Mouse (Mus musculus) CH12.LX (cell line): ENCODE data around the gene Syt5. TPM values are rescaled to one million over a fixed set of nuclear protein-coding genes. Genes with fewer than 3 reads are reported as not detected.
"Not testable (repeated sequence)": the region's sequence is repeated elsewhere in the genome, so short reads cannot be mapped to it uniquely, and the experiment has no call there.

Experiments used
- DNase-seq: peaks from one replicate; pipeline ENCODE4 v3.0.0-alpha.2; 2013; ENCODE audit errors: extremely low read depth
- H3K27ac ChIP-seq: 2 replicates; pipeline ENCODE4 v1.5.1; 2012; ENCODE audit warnings: low read depth, mild to moderate bottlenecking, control low read depth, moderate library complexity; ENCODE audit not compliant: insufficient read depth
- H3K27me3 ChIP-seq: replicated peaks from 2 replicates; pipeline ENCODE3; 2012; ENCODE audit warnings: inconsistent platforms
- H3K36me3 ChIP-seq, 2 experiments: replicated peaks in 1 of 2; 2 replicates each; pipeline versions ENCODE3 to v1.6.1; 2012; ENCODE audit warnings: inconsistent platforms in 1 of 2, low read length in 1 of 2, mild to moderate bottlenecking in 1 of 2, mixed read lengths in 1 of 2, moderate library complexity in 1 of 2; ENCODE audit not compliant: control insufficient read depth in 1 of 2, insufficient read depth in 1 of 2
- H3K4me1 ChIP-seq, 2 experiments: 2 replicates each; pipeline ENCODE4 v1.6.1; 2012; ENCODE audit warnings: inconsistent platforms in 1 of 2, moderate library complexity in 1 of 2; ENCODE audit not compliant: insufficient read depth in 2 of 2, control insufficient read depth in 1 of 2
- H3K4me2 ChIP-seq: 2 replicates; pipeline ENCODE4 v1.6.1; 2012; ENCODE audit warnings: low read depth, mild to moderate bottlenecking, control low read depth; ENCODE audit not compliant: poor library complexity, insufficient read depth, severe bottlenecking
- H3K4me3 ChIP-seq, 3 experiments: fragments of 150-350 bp in 1 of 3; sonication (generic) in 1 of 3; replicated peaks in 1 of 3; 2 replicates each; pipeline versions ENCODE3 to v1.5.1; 2011 to 2012; ENCODE audit warnings: low read depth in 2 of 3, low read length in 2 of 3, mild to moderate bottlenecking in 2 of 3, moderate library complexity in 2 of 3, control low read depth in 1 of 3, improper control_type of control experiment in 1 of 3, inconsistent platforms in 1 of 3, mixed read lengths in 1 of 3; ENCODE audit not compliant: poor library complexity in 1 of 3
- H3K79me2 ChIP-seq: replicated peaks from 2 replicates; pipeline ENCODE4 v1.6.1; 2012; ENCODE audit warnings: mild to moderate bottlenecking, moderate library complexity; ENCODE audit not compliant: control insufficient read depth, poor library complexity, insufficient read depth, severe bottlenecking; ENCODE audit errors: extremely low read depth
- H3K9ac ChIP-seq: 2 replicates; pipeline ENCODE4 v1.6.1; 2012; ENCODE audit warnings: low read depth, mild to moderate bottlenecking, control low read depth, moderate library complexity; ENCODE audit not compliant: insufficient read depth
- H3K9me3 ChIP-seq: replicated peaks from 2 replicates; pipeline ENCODE3; 2012; ENCODE audit warnings: low read length, inconsistent platforms, mixed read lengths
- BHLHE40 ChIP-seq: IDR thresholded peaks from 2 replicates; pipeline ENCODE4 v1.6.1; 2011; ENCODE audit warnings: mild to moderate bottlenecking, low read depth, low read length, improper control_type of control experiment
- CTCF ChIP-seq, 2 experiments: IDR thresholded peaks in 1 of 2; conservative IDR thresholded peaks in 1 of 2; 2 replicates each; pipeline ENCODE4 v1.5.1; 2011 to 2012; ENCODE audit warnings: low read depth in 2 of 2, low read length in 2 of 2, improper control_type of control experiment in 1 of 2, inconsistent platforms in 1 of 2, mild to moderate bottlenecking in 1 of 2, moderate library complexity in 1 of 2
- E2F4 ChIP-seq: IDR thresholded peaks from 2 replicates; pipeline ENCODE4 v1.6.1; 2011; ENCODE audit warnings: low read depth, low read length, improper control_type of control experiment; ENCODE audit not compliant: insufficient replicate concordance
- KAT2A ChIP-seq: IDR thresholded peaks from 2 replicates; pipeline ENCODE4 v1.6.1; 2012; ENCODE audit warnings: low read length, improper control_type of control experiment, inconsistent platforms; ENCODE audit not compliant: insufficient replicate concordance
- MAX ChIP-seq: IDR thresholded peaks from 2 replicates; pipeline ENCODE4 v1.6.1; 2011; ENCODE audit warnings: low read length, improper control_type of control experiment
- MEF2A ChIP-seq: IDR thresholded peaks from 2 replicates; pipeline ENCODE4 v1.6.1; 2014; ENCODE audit warnings: low read depth, mild to moderate bottlenecking, inconsistent platforms, low read length, improper control_type of control experiment, borderline replicate concordance
- MYC ChIP-seq: IDR thresholded peaks from 2 replicates; pipeline ENCODE4 v1.6.1; 2011; ENCODE audit warnings: low read depth, mild to moderate bottlenecking, improper control_type of control experiment, low read length
- NRF1 ChIP-seq: IDR thresholded peaks from 2 replicates; pipeline ENCODE4 v1.6.1; 2014; ENCODE audit warnings: low read depth, mild to moderate bottlenecking, inconsistent platforms, low read length, improper control_type of control experiment, moderate library complexity
- PAX5 ChIP-seq: IDR thresholded peaks from 2 replicates; pipeline ENCODE4 v1.6.1; 2012; ENCODE audit warnings: low read length, inconsistent platforms, mixed read lengths
- POLR2A ChIP-seq: IDR thresholded peaks from 2 replicates; pipeline ENCODE4 v1.6.1; 2011; ENCODE audit warnings: low read depth, mild to moderate bottlenecking, improper control_type of control experiment, low read length
- RAD21 ChIP-seq: IDR thresholded peaks from 2 replicates; pipeline ENCODE4 v1.6.1; 2011; ENCODE audit warnings: low read depth, mild to moderate bottlenecking, low read length, improper control_type of control experiment, moderate library complexity
- SMC3 ChIP-seq: IDR thresholded peaks from 2 replicates; pipeline ENCODE4 v1.6.1; 2011; ENCODE audit warnings: low read depth, low read length, improper control_type of control experiment
- ZNF384 ChIP-seq: IDR thresholded peaks from 2 replicates; pipeline ENCODE4 v1.6.1; 2012; ENCODE audit warnings: low read depth, low read length, improper control_type of control experiment, inconsistent platforms
- dilution Hi-C: fragments of 300-500 bp; cut with MboI; formaldehyde crosslinking; loops from 2 replicates; pipeline ENCODE4 v1.14.3; 2020; ENCODE audit warnings: low sequenced_read_pairs; ENCODE audit not compliant: extremely low pct_unique_long_range_greater_than_20kb, extremely low pct_ligation_motif_present
- in situ Hi-C: fragments of 300-500 bp; cut with MboI; formaldehyde crosslinking; loops from 3 replicates; pipeline ENCODE4 v1.14.3; 2019; ENCODE audit warnings: low sequenced_read_pairs, low pct_ligation_motif_present, low pct_unique_long_range_greater_than_20kb, mixed read lengths
- polyA plus RNA-seq: library from polyadenylated mRNA; unstranded; fragments of >175 nt; gene quantifications from 2 replicates; pipeline ENCODE4 v1.2.1, GENCODE M21; 2012; ENCODE audit warnings: low read depth; ENCODE audit not compliant: insufficient read length
- total RNA-seq, 2 experiments: library from RNA; depleted of rRNA; stranded (reverse); fragments of 300-350 nt in 1 of 2; fragments of >200 nt in 1 of 2; gene quantifications; 2 replicates each; pipeline ENCODE4 v1.2.3; 2012 to 2014

Syt5 gene
- total and polyA plus RNA-seq, 3 experiments, result 0.20 to 0.68 (median 0.30) TPM

GRCm38 (mm10) chr7:4524212-4524922 is 23.0 kb downstream of the Syt5 start, which contains the start of gene Tnni3:
Gene Tnni3, minus strand, starts transcription at chr7:4524229.
- H3K79me2 ChIP-seq, H3K4me2 ChIP-seq, H3K4me3 ChIP-seq, H3K9me3 ChIP-seq, H3K27me3 ChIP-seq, H3K27ac ChIP-seq, H3K9ac ChIP-seq, H3K36me3 ChIP-seq, dilution Hi-C loops, in situ Hi-C loops: not testable (repeated sequence)
- TF ChIP-seq CTCF (conservative IDR thresholded peaks at IDR 0.05 in 1 of 2, IDR thresholded peaks at IDR 0.05 in 1 of 2; ENCODE audit: low read depth in 2 of 2, low read length in 2 of 2) (peak; percentile 34 to 71; a peak in 2 of 4 replicates), RAD21 (peak; percentile 71), NRF1 (peak; percentile 27; the same call in 1 of the 2 replicates), SMC3 (peak; percentile 42)
- peak; percentile 61 for DNase-seq
- H3K4me1 ChIP-seq, result peaks cover 7 to 12% of the 10 kb centered on the region in 2 experiments

GRCm38 (mm10) chr7:4523205-4524130 is 23.9 kb downstream of the Syt5 start:
- Histone ChIP-seq H3K27me3 (no peaks in the 10 kb centered on the region), H3K79me2 (no peaks in the 10 kb centered on the region), H3K27ac (no peak overlapping the region), H3K4me3 (no peak overlapping the region), H3K9ac (no peak overlapping the region), H3K36me3 (no peaks in the 10 kb centered on the region), H3K9me3 (no peaks in the 10 kb centered on the region), H3K4me1 (peaks cover 8 to 14% of the 10 kb centered on the region in 2 experiments), H3K4me2 (no peak overlapping the region)
- DNase-seq, result no peak
- in situ Hi-C loops (no loop called here), dilution Hi-C loops (no loop called here)
- TF ChIP-seq E2F4 (no peak), ZNF384 (no peak), POLR2A (no peak), MEF2A (no peak), PAX5 (no peak), NRF1 (no peak), SMC3 (no peak), KAT2A (no peak), MAX (no peak), BHLHE40 (no peak), MYC (no peak)
